Mouse (Mus musculus): Measurements from ENCODE around the gene Cd40. TPM values are rescaled to one million over a fixed set of nuclear protein-coding genes. Genes with fewer than 3 reads are reported as not detected.
A peak's percentile ranks its signal among the peaks of the same experiment; 100 is the strongest.

The Cd40 gene
- polyA plus RNA-seq (2016; fragmentation: Nextera tagmentation; extraction: Ambion mirVana) = 6.4 and 8.1 TPM in 2 replicates

DNA sequence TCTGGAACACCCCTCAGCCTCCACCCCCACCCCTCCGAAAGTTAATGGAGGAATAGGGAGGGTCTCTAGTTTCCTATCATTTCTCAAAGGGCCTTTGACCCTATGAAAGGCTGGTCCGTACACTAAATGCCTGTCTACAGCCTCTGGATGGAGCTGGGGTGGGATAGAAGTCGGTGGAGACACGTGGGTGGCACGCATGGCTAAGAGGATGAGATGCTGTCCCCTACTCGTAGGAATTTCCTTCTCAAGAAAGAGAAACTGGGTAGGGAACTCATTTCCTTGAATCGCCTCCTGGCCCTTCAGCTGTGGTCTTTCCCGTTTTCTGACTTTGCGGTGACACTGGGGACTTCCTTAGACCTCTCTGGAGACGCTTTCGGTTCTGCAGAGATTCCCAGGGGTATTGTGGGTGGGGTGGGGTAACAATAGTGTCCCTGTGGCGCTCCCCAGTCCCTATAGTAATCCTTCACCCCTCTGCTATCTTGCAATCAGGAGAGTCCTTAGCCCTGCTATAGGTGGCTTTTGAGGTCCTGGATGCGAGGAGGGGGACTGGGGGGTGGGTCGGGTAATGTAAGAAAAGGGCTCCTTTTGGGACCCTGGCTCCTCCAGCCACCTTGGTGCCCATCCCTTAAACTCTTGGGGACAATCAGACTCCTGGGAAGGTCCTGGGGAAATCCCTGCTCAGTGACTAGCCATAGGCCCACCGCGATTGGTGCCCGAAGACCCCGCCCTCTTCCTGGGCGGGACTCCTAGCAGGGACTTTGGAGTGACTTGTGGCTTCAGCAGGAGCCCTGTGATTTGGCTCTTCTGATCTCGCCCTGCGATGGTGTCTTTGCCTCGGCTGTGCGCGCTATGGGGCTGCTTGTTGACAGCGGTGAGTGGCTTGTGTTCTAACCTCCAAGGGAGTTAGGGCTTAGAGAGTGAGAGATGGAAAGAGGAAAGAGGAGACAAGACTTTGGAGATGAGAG lies at the start of gene Cd40:
Gene Cd40 (plus strand): TSS at position 740 of the 965 bp plus-strand sequence.
- H3K4me1 ChIP-seq = peaks cover 45% of the 10 kb centered on the region
- H3K4me3 ChIP-seq = peak within 1 kb of the TSS; percentile 51
- peak within 1 kb of the TSS; percentile 76 for H3K27ac ChIP-seq (replicated peaks)
- H3K9me3 ChIP-seq (replicated peaks) = no peaks in the 10 kb centered on the region
- no peaks in the 10 kb centered on the region for H3K36me3 ChIP-seq
- peak; percentile 81 for DNase-seq (ENCODE audit: low spot score)
- WGBS = 12% methylated on average over 25 of the region's 25 CpGs
- peaks cover 36% of the 10 kb centered on the region for H3K27me3 ChIP-seq (ENCODE audit: low read depth, poor library complexity, severe bottlenecking)

DNA sequence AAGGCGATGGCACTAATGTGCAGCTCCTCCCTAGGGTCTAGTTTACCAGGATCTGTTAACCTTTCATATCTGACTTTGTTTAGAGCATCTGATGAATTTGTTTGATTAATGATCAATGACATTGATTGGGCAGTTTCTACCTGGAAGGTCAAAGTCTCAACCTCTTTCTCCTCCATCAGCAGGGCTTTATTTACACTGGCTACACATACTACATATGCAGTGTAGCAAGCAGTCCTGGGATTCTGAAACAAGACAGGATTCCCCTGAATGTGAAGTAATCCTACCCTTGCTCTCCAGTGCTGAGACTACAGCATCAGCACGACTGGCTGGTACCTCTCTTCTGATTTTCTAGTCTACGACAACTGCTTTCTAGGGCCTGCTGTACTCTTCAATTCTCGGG lies 48.6 kb upstream of the Cd40 start:
- WGBS = 93% methylated on average over 4 of the region's 4 CpGs
- no peaks in the 10 kb centered on the region for H3K4me1 ChIP-seq
- no peak for DNase-seq (ENCODE audit: low spot score)
- H3K36me3 ChIP-seq = peaks cover 100% of the 10 kb centered on the region
- no peak overlapping the region for H3K27ac ChIP-seq (replicated peaks)
- no peak overlapping the region for H3K4me3 ChIP-seq
- H3K27me3 ChIP-seq (ENCODE audit: low read depth, poor library complexity, severe bottlenecking) = no peaks in the 10 kb centered on the region
- H3K9me3 ChIP-seq (replicated peaks) = no peaks in the 10 kb centered on the region

DNA sequence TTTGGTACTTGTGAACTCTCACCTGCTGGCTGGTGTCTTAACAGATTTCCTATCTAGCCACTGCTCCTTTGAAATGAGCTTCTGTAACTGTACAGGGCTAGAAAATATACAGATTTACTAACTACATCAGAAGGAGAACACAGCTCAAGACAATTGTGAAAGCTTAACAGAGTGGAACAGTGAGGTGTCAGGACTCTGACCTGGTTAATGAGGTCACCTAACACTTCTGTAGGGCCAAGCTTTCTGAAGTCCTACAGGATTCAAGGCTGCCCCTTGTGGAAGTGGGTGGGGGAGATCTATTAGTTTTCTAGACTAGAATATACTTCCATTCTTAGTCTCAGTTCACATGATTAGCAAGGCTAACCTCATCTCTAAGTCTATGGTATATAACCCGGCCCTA lies 47.4 kb upstream of the Cd40 start:
- H3K9me3 ChIP-seq (replicated peaks) = no peaks in the 10 kb centered on the region
- H3K4me1 ChIP-seq = no peaks in the 10 kb centered on the region
- 90% methylated on average over 1 of the region's 1 CpGs for WGBS
- peaks cover 100% of the 10 kb centered on the region for H3K36me3 ChIP-seq
- no peak overlapping the region for H3K27ac ChIP-seq (replicated peaks)
- H3K4me3 ChIP-seq = no peak overlapping the region
- no peaks in the 10 kb centered on the region for H3K27me3 ChIP-seq (ENCODE audit: low read depth, poor library complexity, severe bottlenecking)
- DNase-seq (ENCODE audit: low spot score) = no peak

DNA sequence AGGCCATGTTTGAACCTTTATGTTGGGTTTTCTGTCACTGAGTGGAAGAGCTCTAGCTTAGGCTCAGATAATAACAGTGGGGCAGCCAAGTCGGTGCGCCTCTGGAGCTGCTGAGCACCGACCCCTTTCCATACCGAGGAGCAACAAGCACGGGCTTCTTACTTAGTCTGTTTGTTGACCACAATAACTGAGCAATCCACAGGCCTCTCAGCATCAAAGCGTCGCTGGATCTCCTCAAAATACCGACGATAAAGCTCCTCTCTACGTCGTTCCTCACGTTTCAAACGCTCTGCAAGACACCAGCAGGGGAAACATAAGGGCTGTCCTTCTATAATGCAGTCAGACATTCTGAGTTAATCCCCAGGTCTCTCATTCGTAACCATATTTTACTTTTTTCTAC lies 46.3 kb upstream of the Cd40 start:
- 96% methylated on average over 14 of the region's 14 CpGs for WGBS
- Histone ChIP-seq H3K27ac (replicated peaks) (no peak overlapping the region), H3K36me3 (peaks cover 100% of the 10 kb centered on the region), H3K27me3 (ENCODE audit: low read depth, poor library complexity, severe bottlenecking) (no peaks in the 10 kb centered on the region), H3K4me3 (no peak overlapping the region), H3K4me1 (no peaks in the 10 kb centered on the region), H3K9me3 (replicated peaks) (no peaks in the 10 kb centered on the region)
- DNase-seq (ENCODE audit: low spot score) = no peak

DNA sequence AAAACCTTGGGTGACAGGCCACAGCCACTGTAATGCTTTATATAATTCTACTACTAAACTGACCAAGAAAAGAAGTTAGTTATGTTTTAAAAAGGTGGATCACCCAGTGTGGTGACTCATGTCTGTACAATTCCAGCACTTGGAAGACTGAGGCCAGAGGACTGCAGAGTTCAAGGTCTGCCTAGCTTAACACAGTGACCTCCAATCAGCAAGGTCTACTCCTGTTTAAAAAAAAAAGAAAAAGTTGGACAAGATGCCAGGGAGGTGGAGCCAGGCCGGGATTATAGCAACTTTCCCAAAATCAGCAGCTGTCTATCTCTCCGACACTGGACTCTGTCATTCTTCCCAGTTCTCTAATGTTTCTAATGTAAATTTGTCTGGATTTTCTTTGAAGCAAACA lies 45.8 kb upstream of the Cd40 start:
- 94% methylated on average over 2 of the region's 2 CpGs for WGBS
- no peak overlapping the region for H3K27ac ChIP-seq (replicated peaks)
- no peaks in the 10 kb centered on the region for H3K9me3 ChIP-seq (replicated peaks)
- DNase-seq (ENCODE audit: low spot score) = no peak
- no peak overlapping the region for H3K4me3 ChIP-seq
- no peaks in the 10 kb centered on the region for H3K27me3 ChIP-seq (ENCODE audit: low read depth, poor library complexity, severe bottlenecking)
- no peaks in the 10 kb centered on the region for H3K4me1 ChIP-seq
- peaks cover 100% of the 10 kb centered on the region for H3K36me3 ChIP-seq

DNA sequence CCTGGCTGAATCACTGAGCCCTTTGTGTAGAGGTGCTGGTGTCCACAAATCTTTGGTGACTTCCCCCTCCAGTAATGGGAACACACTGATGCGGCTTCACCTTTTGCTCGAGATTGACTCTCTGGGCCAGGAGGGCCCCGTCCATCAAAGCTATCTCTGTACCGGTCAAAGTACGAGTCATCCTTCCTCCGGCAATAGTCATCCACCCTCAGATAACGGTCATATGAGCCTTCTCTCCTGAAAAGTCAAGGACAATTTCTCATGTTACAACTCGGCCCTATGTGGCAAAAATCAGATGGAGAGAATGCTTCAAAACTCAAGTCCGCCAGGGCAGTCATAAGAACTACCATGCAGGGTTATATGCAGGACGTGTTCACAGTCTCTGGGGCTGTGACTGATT lies 45.1 kb upstream of the Cd40 start:
- Histone ChIP-seq H3K27ac (replicated peaks) (no peak overlapping the region), H3K4me1 (no peaks in the 10 kb centered on the region), H3K9me3 (replicated peaks) (no peaks in the 10 kb centered on the region), H3K36me3 (peaks cover 100% of the 10 kb centered on the region), H3K27me3 (ENCODE audit: low read depth, poor library complexity, severe bottlenecking) (no peaks in the 10 kb centered on the region), H3K4me3 (no peak overlapping the region)
- 94% methylated on average over 10 of the region's 10 CpGs for WGBS
- DNase-seq (ENCODE audit: low spot score) = no peak

DNA sequence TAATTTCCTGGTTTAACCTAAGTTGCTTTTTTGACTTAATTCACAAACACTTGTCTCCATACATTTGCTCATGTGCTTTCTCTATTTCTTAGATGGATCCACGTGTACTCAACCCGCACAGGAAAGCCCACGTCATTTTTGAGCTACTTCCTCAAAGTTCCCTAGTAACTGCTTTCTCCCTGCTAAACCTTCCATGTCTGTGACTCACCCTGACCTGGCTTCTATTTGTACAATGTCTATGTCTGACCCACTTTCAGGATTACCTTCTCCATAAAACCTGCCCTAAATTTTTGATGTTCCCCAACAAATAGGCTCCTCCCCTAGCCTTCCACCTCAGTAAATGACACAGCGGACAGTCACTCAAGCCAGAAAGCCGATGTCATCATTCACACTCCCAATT lies 40.5 kb upstream of the Cd40 start:
- no peak for DNase-seq (ENCODE audit: low spot score)
- 92% methylated on average over 5 of the region's 5 CpGs for WGBS

DNA sequence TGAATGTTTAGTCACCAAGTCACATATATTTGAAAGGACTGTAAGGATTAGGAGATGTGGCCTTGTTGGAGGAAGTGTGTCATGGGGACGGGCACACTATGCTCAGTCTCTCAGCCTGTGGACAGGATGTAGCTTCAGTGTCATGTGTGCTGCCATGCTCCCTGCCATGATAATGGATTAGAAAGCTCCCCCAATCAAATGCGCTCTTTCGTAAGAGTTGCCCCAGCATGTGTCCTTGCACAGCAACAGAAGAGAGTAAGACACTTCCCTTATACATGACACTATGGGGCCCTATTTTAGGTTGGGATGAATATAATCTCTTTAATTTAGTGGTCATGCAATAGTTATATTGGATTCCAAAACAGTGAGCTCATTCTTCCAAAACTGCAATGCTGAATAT lies 34.9 kb upstream of the Cd40 start:
- H3K27me3 ChIP-seq (ENCODE audit: low read depth, poor library complexity, severe bottlenecking) = no peaks in the 10 kb centered on the region
- DNase-seq (ENCODE audit: low spot score) = no peak
- H3K4me1 ChIP-seq = no peaks in the 10 kb centered on the region
- 91% methylated on average over 3 of the region's 3 CpGs for WGBS
- no peak overlapping the region for H3K27ac ChIP-seq (replicated peaks)
- H3K9me3 ChIP-seq (replicated peaks) = no peaks in the 10 kb centered on the region
- peaks cover 73% of the 10 kb centered on the region for H3K36me3 ChIP-seq
- H3K4me3 ChIP-seq = no peak overlapping the region

More for the DNA sequence above, 40.5 kb upstream of the Cd40 start:
- Histone ChIP-seq H3K36me3 (peaks cover 96% of the 10 kb centered on the region), H3K27me3 (ENCODE audit: low read depth, poor library complexity, severe bottlenecking) (no peaks in the 10 kb centered on the region), H3K4me3 (no peak overlapping the region), H3K4me1 (no peaks in the 10 kb centered on the region), H3K27ac (replicated peaks) (no peak overlapping the region), H3K9me3 (replicated peaks) (no peaks in the 10 kb centered on the region)

DNA sequence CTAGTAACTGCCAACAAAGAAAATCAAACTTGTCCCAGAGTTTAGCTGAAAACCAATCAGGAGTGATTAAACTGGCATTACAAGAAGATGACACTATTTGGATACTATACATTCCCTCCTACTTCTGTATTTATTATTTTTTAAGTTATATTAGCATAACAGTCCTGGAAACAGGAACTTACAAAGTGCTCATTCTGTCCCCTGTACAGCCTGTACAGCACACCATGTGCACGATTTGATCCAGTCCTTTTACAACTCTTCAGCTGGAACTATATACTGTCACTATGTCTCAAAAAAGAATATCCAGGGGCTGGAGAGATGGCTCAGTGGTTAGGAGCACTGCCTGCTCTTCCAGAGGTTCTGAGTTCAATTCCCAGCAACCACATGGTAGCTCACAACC lies 28.3 kb upstream of the Cd40 start:
- Histone ChIP-seq H3K4me3 (no peak overlapping the region), H3K36me3 (peaks cover 26% of the 10 kb centered on the region), H3K27me3 (ENCODE audit: low read depth, poor library complexity, severe bottlenecking) (no peaks in the 10 kb centered on the region), H3K9me3 (replicated peaks) (no peaks in the 10 kb centered on the region), H3K4me1 (peaks cover 11% of the 10 kb centered on the region), H3K27ac (replicated peaks) (no peak overlapping the region)
- DNase-seq (ENCODE audit: low spot score) = no peak
- WGBS = 93% methylated on average over 1 of the region's 1 CpGs

DNA sequence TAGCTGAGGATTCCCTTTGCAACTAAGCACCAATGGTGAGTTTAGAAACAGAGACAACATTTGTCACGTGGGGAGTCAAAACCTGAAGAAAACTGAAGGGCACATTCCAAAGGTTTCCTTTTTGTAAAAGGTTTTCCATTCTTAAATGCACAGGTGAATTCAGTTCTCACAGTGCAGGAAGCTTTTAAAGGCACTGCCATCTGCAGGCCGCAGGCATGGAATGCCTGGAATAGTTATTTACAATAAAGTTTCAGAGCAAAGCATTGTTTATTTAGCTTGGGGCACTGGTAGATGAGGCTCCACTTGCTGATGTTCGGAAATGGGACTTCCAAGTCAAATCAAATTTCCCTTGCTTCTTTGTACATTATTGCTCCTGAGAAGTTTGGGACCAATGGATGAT lies 22.9 kb upstream of the Cd40 start:
- Histone ChIP-seq H3K4me1 (peaks cover 46% of the 10 kb centered on the region), H3K9me3 (replicated peaks) (no peaks in the 10 kb centered on the region), H3K27me3 (ENCODE audit: low read depth, poor library complexity, severe bottlenecking) (no peaks in the 10 kb centered on the region), H3K36me3 (peaks cover 12% of the 10 kb centered on the region), H3K27ac (replicated peaks) (no peak overlapping the region), H3K4me3 (peak overlapping the region; percentile 92)
- DNase-seq (ENCODE audit: low spot score) = no peak
- WGBS = 67% methylated on average over 3 of the region's 3 CpGs

DNA sequence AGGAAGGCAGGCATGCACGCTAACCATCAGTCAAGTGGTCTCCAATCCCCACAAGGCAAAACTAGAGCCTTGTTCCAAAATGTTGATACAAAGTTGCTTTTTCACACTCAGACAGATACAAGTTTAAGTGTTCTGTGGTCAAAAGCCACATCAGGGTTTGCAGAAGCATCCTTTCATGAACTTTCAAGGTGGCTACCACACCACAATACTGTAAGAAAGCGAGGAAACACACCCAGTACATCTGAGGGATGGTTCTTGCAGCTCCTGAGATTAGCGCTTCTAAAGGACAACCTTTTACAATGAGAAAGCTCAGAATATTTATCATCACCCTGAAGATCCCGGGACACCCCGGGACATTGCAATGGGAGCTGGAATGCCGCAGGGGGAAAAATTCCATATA lies 22.1 kb upstream of the Cd40 start:
- H3K27ac ChIP-seq (replicated peaks) = peak overlapping the region; percentile 100; the same call in 1 of the 2 replicates
- WGBS = 61% methylated on average over 6 of the region's 6 CpGs
- peak overlapping the region; percentile 92 for H3K4me3 ChIP-seq
- no peak for DNase-seq (ENCODE audit: low spot score)
- no peaks in the 10 kb centered on the region for H3K27me3 ChIP-seq (ENCODE audit: low read depth, poor library complexity, severe bottlenecking)
- no peaks in the 10 kb centered on the region for H3K9me3 ChIP-seq (replicated peaks)
- peaks cover 46% of the 10 kb centered on the region for H3K4me1 ChIP-seq
- H3K36me3 ChIP-seq = peaks cover 12% of the 10 kb centered on the region

DNA sequence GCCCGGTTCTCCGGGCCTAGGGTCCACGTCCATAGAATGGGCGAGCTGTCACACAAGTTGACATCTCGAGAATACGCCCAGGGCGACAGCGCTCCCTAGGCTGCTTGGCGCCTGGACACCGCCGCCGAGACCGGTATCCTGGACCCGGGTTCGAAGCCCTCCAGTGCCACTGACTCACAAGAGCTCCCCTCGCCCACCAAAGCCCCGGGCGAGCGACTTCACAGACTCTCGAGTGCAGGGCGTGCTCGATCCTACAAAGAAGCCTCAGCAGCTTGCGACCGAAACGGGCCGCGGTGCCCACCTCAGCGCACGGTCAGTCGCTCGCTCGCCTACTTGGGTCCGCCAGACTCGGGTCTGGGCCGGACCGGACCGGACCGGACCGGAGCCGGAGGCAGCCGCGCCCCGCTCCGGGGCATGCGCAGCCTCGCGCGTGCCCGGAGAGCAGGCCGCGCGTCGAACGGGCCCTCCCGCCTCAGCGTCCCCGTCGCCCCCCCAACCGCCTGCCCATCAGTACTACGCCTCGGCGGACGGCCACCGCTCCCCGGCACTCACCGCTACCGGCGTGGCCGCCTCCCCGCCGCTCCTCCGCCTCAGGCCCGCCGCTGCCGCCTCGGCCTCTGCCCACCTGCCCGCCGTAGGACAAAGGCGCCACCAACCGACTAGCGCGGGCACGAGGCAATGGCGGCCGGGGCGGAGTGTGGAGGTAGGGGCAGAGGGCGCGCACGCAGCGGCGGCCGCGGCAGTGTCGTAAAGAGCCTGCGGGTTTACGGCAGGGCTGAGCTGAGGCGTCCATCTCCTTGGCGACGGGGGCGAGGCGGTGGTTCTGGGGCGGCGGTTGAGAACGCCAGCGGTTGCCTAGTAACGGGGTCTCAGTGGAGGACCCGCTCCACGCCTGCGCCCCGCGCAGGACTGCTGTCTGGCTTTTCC lies 21.0 kb upstream of the Cd40 start, which contains the start of gene Ncoa5:
Gene Ncoa5 (minus strand): TSS at position 737 of the 927 bp plus-strand sequence.
- Histone ChIP-seq H3K9me3 (replicated peaks) (no peaks in the 10 kb centered on the region), H3K36me3 (peaks cover 12% of the 10 kb centered on the region), H3K27ac (replicated peaks) (peak within 1 kb of the TSS; percentile 100), H3K27me3 (ENCODE audit: low read depth, poor library complexity, severe bottlenecking) (no peaks in the 10 kb centered on the region), H3K4me3 (peak within 1 kb of the TSS; percentile 92), H3K4me1 (peaks cover 46% of the 10 kb centered on the region)
- WGBS = under 1% methylated on average over 110 of the region's 111 CpGs
- peak; percentile 100 for DNase-seq (ENCODE audit: low spot score)

All from midbrain, embryonic 10.5 days (tissue).